Mouse (Mus musculus): ENCODE results near the gene 1700015F17Rik.

The 1700015F17Rik gene

GRCm38 (mm10) chr5:5423723-5424171 lies 55.2 kb downstream of the 1700015F17Rik start:
- no peak for DNase-seq (ENCODE audit: low read depth)

- DNase-seq (ENCODE audit: low read depth): no peak
Observed at GRCm38 (mm10) chr5:5423081-5423480, 55.9 kb downstream of the 1700015F17Rik start.

- peak; percentile 45 for DNase-seq (ENCODE audit: low read depth)
Observed at GRCm38 (mm10) chr5:5421439-5421838, 57.5 kb downstream of the 1700015F17Rik start.

- peak; percentile 96 for DNase-seq (ENCODE audit: low read depth)
Observed at GRCm38 (mm10) chr5:5419992-5420455, 58.9 kb downstream of the 1700015F17Rik start, which contains the start of gene Cdk14. Gene Cdk14, minus strand, starts transcription at chr5:5420312.

- DNase-seq (ENCODE audit: low read depth): peak; percentile 90
Observed at GRCm38 (mm10) chr5:5419253-5419652, 59.7 kb downstream of the 1700015F17Rik start.

- no peak for DNase-seq (ENCODE audit: low read depth)
Observed at GRCm38 (mm10) chr5:5414835-5415234, 64.1 kb downstream of the 1700015F17Rik start.

GRCm38 (mm10) chr5:5411886-5412285 lies 67.1 kb downstream of the 1700015F17Rik start:
- DNase-seq (ENCODE audit: low read depth): no peak

- DNase-seq (ENCODE audit: low read depth): no peak
Observed at GRCm38 (mm10) chr5:5401986-5402385, 77.0 kb downstream of the 1700015F17Rik start.

GRCm38 (mm10) chr5:5392786-5393185 lies 86.2 kb downstream of the 1700015F17Rik start:
- DNase-seq (ENCODE audit: low read depth): peak; percentile 37

Data from 416B (cell line).